Mouse (Mus musculus): ENCODE data around the gene Lmo4. TPM values are rescaled to one million over a fixed set of nuclear protein-coding genes. Genes with fewer than 3 reads are reported as not detected.

Lmo4 gene
- 100 to 1,000 TPM; 180 to 209 (median 206) TPM for total RNA-seq (2022)

DNA sequence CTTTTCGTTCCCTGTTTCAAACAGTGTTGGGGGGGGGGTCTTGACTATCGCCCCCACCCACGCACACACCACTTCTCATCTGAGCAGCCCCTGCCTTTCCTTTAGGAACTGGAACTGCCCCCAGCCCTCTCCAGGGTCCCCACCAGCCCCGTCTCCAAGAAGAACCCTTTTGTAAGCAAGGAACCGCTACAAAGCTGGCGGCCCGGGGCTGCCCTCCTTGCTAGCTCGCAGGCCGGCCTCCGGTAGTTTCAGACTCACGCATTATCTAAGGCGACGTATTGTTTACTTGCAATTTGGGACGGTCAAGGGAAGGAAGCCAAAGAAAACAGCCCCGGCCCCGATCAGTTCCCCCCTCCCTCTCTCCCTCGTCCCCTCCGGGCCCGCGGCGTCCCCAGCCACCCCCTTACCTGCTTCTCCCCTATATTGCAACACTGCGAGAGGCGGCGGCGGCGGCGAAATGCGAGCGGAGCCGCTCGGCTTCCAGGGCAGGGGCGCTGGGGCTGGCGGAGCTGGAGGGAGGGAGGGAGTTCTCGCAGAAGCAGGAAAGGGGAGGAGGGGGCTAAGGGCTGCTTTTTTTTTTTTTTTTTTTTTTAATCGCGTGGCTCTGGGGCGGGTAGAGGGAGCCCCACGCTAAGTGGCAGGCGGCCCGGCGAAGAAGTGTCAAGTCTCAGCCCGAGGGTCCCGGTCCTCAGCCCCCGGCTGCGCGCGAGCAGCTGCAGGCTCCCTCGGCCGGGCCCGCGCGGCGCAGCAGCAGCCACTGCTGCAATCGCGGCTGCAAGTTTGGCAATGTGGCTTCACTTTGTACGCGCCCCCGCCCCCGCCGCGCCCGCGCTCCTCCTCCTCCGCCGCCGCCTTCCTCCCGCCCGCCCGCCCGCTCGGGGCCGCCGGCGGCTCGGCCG, at the start of gene Lmo4:
Gene Lmo4, minus strand, starts transcription at position 808 of the 899 bp plus-strand sequence.
- DNase-seq (ENCODE audit: low spot score in 2 of 2), result peak; percentile 56 to 70

DNA sequence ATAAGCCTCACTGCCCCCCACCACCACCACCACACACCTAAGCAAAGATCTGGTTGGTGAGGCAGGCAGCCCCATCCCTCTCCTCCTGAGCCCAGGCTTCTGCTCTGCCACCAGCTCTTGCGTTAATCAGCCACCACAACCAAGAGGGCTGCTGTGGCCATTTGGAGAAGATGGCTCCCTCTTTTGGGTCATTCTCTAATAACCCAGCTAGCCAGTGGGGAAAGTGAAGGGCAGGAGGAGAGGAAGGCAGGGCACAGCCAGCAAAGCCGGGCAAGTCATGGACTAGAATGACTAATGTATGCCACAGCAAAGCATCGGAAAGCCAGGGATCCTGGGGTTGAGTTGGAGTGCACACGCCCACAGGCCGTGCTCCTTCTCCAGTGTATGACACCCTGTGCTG, 49.3 kb upstream of the Lmo4 start:
- DNase-seq (ENCODE audit: low spot score in 2 of 2), result no peak

DNA sequence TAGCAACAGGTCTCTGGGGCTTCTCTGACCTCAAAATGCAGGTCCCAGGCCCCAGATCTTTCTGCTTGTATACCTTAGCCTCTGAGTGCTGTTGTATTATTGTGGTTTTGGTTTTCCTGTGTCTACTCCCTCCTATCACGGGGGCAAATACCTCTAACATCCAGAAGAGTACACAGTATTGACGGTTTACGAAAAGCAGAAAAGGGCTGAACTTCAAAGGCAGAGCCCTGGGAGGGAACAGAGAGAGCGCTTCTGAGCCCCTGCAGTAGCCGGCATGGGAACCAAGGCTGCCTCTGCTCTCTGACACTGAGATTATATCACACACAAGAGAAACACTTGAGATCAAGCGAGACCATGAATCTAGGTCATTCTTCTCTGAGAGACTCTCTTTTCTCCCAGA, 48.0 kb upstream of the Lmo4 start:
- DNase-seq (ENCODE audit: low spot score in 2 of 2), result no peak

DNA sequence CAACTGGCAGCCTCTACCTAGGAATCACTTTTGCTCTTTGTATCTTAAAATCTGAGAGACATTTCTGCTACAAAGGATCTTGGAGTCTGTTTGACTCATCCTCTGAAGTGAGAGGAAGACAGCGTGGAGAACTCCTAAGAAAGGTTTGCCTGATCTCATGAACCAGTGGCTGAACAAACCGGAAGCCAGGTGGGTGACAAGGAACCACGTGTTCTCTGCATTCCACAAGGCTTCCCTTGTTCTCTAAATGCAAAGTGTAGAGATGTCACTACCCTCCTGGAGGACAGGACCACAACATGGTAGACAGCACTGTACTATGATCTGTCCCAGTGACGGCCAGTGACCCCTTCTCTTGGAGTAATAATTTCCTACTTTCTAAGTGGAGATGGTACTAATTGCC, 47.1 kb upstream of the Lmo4 start:
- no peak for DNase-seq (ENCODE audit: low spot score in 2 of 2)

DNA sequence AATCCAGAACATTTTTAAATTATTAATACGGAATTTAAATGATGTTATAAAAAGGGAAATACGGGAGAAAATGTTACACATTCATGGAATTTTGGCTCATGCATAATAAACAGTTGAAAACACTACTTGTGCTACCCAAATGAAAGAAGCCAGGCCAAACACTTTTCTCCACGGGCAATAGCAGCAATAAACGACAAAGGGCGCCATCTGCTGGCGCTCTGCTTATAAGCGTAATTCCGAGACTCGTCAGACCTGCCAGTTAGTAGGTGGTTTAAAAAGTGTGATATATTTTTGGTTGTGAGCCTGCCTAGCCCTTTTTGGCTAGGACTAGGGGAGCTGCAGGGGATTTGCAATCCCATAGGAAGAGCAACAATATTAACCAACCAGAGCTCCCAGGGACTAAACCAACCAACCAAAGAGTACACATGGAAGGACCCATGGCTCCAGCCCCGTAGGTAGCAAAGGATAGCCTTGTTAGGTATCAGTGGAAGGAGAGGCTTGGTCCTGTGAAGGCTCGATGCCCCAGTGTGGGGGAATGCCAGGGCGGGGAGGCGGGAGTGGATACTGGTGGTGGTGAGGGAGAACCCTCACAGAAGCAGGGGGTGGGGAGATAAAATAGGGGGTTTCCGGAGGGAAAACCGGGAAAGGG, 37.1 kb upstream of the Lmo4 start:
- DNase-seq (ENCODE audit: low spot score in 2 of 2), result peak; percentile 36 to 80

DNA sequence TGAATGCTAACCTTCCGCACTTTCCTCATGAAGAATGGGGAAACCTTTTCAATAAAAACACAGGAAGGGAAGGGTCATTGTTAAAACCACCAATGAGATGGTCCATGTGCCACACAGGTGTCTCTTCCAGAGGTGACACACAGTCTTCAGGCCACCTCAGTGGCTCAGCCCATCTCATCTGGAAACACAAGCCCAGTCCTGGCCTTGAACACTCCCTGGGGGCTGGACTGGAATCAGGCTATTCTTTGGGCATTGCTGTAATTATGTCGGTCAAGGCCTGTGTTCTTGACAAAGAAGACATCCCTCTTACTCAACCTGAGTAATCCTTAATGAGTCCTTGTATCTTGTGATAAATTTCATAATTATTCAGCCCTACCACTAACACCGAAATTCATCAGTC, 36.1 kb upstream of the Lmo4 start:
- no peak for DNase-seq (ENCODE audit: low spot score in 2 of 2)

DNA sequence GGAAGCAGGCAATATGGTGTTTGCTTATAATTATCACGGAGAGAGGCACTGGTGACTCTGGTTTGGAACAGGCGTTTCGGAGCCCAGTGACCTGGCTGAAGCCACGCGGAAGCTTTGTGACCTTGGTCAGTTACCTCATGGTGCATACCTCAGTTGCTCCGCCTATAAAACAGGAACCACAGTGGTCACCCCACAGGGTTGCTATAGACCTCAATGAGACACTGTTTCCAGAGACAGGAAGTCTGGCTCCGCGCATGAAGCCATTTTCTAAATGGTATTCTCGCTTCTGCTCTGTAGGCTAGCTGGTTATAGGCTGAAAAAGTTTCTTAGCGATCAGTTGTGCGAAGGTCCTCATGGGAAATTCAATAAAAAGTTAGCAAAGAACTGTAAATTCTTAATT, 33.5 kb upstream of the Lmo4 start:
- no peak for DNase-seq (ENCODE audit: low spot score in 2 of 2)

DNA sequence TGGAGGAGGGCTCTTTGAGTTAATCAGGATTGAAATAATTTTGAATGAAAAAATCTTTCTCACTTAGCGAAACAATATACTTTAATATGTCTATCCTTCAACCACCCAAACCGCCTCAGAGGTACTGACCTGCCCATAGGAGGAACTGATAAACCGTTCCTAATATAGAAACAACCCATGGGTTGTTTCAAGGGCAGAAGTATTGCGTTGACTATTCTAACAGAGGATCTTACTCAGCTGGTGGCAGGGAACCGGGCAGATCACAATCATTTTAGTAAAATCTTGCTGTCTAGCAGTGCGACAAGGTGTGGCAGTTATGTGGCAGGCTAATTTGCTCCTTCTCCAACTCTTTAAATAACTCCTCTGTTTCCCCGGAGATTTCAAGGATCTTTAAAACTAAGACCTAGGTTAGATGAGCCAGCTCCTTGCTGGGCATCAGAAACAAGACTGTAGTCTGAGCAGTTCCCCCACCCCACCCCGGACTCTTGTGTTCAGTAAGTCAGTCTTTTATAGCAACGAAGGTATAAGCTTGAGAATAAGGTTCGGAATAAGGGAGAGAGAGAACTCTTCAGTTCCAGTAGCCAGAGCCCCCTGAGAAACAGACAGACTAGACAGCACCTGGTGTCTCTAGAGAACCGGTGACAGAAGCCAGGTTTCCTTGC, 27.5 kb upstream of the Lmo4 start:
- DNase-seq (ENCODE audit: low spot score in 2 of 2), result no peak

DNA sequence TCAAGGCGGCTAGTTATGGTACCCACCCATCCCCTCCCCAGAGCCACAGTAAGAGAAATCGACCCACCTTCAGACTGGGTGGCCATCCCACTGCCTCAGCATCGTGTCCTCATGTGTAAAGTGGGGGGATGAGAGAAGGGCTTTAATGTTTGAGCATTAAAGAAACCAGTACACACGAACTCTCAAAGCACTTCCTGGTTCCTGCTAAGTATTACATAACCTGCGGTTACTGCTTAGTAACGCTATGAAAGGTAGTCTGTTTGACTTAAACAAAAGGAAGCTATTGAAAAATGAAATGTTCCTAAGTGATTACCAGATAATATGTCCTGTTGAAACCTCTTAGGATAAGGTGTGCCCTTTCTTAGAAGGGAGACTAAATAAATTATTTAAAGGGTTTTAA, 26.9 kb upstream of the Lmo4 start:
- no peak for DNase-seq (ENCODE audit: low spot score in 2 of 2)

DNA sequence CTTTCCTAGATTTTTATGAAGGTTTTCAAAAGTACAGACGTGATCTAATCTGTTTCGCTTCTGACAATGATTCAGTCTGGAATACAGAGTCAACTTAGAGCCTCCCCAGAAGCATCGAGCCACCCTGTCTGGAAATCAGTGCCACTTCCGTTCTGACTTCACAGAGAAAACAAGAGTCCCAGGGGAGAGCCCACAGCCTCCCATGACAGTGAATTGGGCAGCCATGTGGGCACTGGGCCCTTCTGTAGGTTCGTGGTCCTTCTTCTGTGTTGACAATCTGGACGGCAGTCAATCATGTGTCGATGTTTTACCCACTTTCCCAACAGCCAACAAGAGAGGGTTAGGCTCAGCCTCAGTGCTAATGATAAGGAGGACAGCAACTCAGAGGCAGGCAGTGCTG, 26.4 kb upstream of the Lmo4 start:
- DNase-seq (ENCODE audit: low spot score in 2 of 2), result no peak

DNA sequence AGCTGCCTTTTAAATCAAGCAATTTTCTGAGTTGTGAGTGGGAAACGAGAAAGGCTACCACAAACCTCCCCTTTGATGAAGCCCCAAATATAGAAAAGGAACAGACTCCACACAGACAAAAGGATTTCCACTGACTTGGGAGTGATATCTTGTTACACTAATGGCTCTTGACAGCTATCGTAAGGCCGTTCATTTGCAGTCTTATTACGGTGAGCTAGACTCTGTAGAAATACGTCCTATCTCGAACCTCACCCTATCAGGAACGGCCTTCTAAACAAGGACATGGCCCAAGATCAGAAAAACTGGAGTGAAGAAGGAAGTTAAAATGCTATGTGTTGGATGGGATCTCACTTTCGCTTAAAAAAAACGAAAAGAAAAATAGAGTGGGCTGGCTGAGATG, 25.0 kb upstream of the Lmo4 start:
- DNase-seq (ENCODE audit: low spot score in 2 of 2), result no peak

DNA sequence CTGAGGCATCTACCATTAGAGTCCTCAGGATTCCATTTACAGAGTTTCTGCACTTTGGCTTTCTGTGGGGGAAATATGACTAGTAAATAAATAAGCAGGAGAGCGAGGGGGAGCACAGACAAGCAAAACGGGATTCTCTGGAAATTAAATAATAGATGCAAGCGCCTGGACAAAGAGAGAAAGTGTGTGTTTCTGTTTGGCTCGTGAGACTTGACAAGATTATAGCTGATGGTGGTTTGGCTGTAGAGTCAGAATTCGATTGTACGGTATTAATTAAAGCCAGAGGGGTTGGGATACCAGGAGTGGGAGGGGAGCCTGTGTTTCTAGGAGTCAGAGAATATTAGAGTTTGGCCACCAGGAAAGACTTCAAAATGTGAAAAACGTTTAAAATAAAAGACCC, 24.3 kb upstream of the Lmo4 start:
- DNase-seq (ENCODE audit: low spot score in 2 of 2), result no peak

DNA sequence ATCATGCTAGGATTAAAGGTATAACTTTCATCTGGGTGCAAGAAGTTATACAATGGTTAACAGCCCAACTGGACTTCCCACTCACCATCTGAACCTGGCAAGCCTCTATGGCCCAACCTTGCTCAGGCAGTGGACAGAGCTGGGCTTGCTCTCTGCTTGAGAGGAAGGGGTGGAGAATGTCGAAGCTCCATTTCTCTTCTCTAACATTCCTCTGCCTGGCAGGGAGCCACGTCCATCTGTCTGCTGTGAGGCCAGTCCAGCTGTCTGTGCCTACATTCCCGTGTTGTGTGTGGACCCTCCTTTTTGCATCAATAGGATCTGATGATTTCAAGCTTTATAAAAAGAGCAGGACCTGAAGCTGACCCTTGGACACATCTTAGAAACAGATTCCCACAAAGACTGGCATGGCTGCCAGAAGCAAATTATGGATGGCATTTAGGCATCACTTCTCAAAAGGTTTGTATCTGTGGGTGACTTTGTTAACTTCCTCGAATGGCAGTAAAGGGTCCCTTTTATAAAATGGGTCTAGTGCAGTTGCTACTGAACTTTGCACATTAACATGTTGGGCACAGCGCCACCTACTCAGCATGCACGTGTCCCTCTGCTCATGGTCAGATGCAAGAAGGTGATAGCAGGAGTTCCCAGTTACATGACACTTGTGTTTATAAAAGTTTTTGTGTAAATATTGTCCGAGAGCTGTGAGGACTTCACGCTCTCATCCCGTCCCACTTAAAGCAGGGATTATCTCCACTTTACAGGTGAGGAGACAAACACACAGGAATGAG, 20.6 kb upstream of the Lmo4 start:
- no peak for DNase-seq (ENCODE audit: low spot score in 2 of 2)

DNA sequence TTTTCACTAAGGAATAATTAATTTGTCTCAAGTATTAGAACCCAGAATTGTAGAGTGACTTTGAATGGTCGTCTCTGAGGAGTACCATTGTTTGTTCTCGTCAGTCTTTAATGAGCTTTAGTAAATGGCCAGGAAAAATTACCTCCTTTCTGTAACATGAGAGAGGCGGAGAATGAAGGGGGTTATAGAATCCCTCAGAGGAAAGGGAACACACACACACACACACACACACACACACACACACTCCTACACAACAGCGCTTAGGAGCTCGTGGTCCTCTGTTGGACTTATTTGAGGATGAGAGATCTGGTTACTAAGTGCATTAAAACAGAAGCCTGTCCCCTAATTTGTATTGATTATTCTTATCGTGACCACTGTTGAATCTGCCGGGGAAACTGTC, 19.6 kb upstream of the Lmo4 start:
- DNase-seq (ENCODE audit: low spot score in 2 of 2), result no peak

DNA sequence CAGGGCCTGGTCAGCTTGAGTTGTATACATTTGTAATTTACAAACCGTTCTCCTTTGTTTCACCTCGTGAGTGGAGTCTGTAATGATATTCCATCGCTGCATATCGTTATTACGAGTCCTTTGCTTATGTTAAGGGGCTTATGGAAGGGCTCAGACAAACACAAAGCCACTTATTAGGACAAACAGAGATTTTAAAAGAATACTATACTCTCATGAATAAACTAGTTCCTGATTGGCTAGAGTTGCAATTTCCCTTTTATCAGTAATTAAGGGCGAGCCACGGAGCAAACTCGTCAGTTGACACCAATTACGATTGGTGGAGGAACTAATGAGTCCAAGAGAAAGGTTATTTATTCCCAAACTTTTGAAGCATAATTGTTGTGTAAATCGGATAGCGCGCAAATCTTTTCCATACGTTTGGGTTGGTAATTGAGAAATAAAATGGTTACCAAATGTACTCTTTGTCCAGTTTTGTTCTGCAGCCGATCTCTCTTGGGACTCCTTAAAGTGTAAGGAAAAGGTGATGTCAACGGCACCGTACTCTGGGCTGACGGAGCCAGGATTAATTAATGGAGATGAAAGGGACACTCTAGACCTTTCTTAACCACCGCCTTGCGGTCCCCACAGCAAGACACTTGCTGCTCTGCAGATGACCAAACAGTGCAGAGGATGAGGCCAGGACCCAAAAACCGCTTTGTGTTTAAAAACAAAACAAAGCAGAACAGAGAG, 18.5 kb upstream of the Lmo4 start:
- DNase-seq (ENCODE audit: low spot score in 2 of 2), result no peak

DNA sequence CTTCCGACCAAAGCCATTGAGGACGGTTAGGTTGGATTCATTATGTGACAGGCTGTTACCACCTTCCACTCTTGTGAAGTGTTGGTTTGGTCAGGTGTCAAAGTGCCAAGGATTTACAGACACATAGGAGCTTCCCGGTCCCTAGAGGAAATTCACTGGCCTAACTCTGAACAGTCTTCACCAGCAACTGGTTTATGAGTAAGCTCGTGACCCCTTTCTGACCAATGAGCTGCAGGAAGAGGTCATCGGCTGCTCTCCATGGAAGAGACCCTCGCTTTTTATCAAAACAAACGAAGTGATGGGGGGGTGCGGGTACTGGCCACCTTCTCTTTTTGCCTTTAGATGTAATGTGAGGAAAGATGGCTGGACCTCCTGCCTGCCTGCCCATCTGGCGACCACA, 17.4 kb upstream of the Lmo4 start:
- no peak for DNase-seq (ENCODE audit: low spot score in 2 of 2)

DNA sequence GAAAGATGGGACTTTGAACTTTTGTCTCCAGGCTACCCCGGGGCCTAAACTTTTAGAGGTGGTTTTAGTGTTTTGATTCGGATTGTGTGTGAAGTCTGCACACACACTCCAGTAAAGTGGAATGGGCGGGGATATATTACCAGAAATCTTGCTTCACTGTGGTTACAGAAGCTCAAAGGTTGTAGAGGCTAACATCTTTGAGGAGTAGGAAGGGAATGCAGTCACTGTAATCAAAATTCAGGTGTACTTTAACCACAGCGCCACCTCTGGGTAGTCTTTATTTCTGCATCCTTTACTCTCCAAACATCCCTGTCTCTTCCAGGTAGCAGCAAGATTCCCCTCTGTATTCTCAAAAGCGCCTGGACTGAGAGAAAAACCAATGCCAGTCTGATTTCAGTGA, 2.5 kb upstream of the Lmo4 start:
- DNase-seq (ENCODE audit: low spot score in 2 of 2), result no peak

DNA sequence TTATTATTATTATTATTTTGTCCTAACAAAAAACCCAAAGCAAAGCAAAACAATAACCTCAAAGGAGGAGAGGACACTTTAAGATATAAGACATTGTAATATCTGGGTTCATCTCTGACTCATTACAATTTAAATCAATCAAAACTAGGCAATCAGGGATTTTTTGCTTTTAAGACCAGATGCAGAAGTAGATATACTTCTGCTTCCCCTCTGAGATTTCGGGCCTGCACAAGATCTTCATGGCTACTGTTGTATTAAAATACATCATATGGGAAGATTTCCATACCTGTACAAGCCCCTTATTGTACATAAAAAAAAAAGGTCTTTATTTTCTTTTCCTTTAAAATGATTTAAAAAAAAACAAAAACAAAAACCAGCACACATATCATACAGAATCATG, 1.9 kb upstream of the Lmo4 start:
- no peak for DNase-seq (ENCODE audit: low spot score in 2 of 2)

DNA sequence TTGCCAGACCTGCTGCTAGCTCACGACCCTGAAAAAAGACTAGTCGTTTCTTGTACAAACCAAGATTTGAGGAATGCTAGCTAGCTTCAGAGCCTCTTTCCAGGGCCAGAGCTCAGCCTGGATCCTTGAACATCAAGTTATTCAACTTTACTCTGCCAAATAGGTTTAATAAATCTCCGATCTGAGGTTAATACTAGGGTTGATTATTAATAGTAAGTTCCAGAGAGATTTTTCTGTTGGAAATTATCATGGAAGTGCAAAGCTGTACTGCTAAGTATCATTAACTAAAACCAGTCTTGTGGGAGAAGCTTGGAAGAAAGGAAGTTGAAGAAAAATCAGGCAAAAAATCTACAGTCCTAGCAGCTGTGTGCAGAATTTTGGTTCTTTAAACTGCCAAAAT, 1.2 kb upstream of the Lmo4 start:
- DNase-seq (ENCODE audit: low spot score in 2 of 2), result no peak

DNA sequence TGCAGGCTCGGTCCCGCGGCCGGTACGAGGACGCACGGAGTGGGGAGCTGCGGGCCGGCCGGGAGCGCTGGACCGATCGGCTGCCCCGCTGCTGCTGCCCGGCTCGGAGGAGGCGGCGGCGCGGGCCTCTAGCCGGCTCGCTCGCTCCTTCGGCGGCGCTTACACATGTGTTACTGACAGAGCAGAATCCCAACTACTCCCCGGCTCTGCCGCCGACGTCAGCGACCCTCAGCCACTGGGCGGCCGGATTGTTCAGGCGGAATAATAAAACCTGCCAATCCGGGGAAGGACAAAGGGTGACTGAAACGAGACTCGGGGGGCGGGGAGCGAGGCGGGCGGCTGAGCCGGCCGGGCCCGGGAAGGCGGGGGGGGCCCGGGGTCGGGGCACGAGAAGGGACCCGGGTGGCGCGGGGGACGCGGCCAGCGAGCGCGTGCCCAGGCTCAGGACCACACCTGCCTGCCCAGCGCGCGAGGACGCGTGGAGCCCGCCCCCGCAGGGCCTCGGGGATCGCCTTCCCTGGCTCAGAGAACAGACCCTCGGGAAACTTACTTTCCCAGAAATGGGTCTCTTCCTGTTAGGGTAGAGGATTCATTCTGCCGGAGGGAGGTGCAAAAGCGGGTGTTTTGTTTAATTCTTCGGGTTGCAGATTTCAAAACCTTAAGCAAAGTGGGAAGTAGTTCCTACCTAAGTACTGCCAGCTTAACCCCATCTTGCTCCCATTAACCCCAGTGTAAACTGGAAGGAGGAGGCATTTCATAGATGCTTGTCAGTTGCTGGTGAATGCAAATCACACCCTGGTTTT, 532 bp upstream of the Lmo4 start:
- DNase-seq (ENCODE audit: low spot score in 2 of 2), result peak; percentile 91 to 95

Data from layer of hippocampus, adult 8-10 months (tissue).